8 mouse cellular contexts compared by ENCODE assay signal in genomic region chr8:122546811-122547453, GRCm38 (mm10). TPM values are rescaled to one million over a fixed set of nuclear protein-coding genes. Genes with fewer than 3 reads are reported as not detected.
DNase-seq lines count a peak whose midpoint lies in the region; ATAC-seq and TF ChIP-seq lines count a peak whose summit lies in the region.

No protein-coding gene starts in this region.

- no peaks in the 10 kb centered on the region for H3K9me3 ChIP-seq in forebrain, embryonic 12.5 days
- H3K9me3 ChIP-seq in forebrain, embryonic 16.5 days (ENCODE audit: control insufficient read depth, low read length) = no peaks in the 10 kb centered on the region
- H3K9me3 ChIP-seq in intestine, embryonic 14.5 days (ENCODE audit: control insufficient read depth, low read length) = no peaks in the 10 kb centered on the region
- no peaks in the 10 kb centered on the region for H3K9me3 ChIP-seq in liver, embryonic 13.5 days (replicated peaks)

- no peak for ATAC-seq in forebrain, embryonic 12.5 days (ENCODE audit: low FRiP score)
- ATAC-seq in forebrain, embryonic 16.5 days = no peak
- no peak for ATAC-seq in intestine, embryonic 14.5 days (replicated peaks; ENCODE audit: low FRiP score, low TSS enrichment, low read depth)
- no peak for ATAC-seq in liver, embryonic 13.5 days (ENCODE audit: low read depth)

- 0 out of 2 replicates have a peak overlapping the region, but pooled peaks have one; percentile 4 for H3K4me2 ChIP-seq in forebrain, embryonic 12.5 days
- H3K4me2 ChIP-seq in forebrain, embryonic 16.5 days (ENCODE audit: low read length) = no peak overlapping the region
- H3K4me2 ChIP-seq in intestine, embryonic 14.5 days (ENCODE audit: low read length) = peak overlapping the region; percentile 28; the same call in 1 of the 2 replicates
- H3K4me2 ChIP-seq in liver, embryonic 13.5 days = peak overlapping the region; percentile 99

- H3K4me1 ChIP-seq in forebrain, embryonic 12.5 days = peaks cover 14% of the 10 kb centered on the region
- H3K4me1 ChIP-seq in forebrain, embryonic 16.5 days (replicated peaks; ENCODE audit: control insufficient read depth, insufficient read depth, low read length) = peaks cover 20% of the 10 kb centered on the region
- peaks cover 9% of the 10 kb centered on the region for H3K4me1 ChIP-seq in embryonic fibroblast, embryonic 13.5 days (ENCODE audit: control insufficient read depth, insufficient read depth, low read length)
- H3K4me1 ChIP-seq in intestine, embryonic 14.5 days (replicated peaks; ENCODE audit: control insufficient read depth, insufficient read depth, low read length) = peaks cover 33% of the 10 kb centered on the region
- peaks cover 88% of the 10 kb centered on the region for H3K4me1 ChIP-seq in liver, embryonic 13.5 days (replicated peaks)

- H3K9ac ChIP-seq in forebrain, embryonic 12.5 days = no peak overlapping the region
- no peak overlapping the region for H3K9ac ChIP-seq in forebrain, embryonic 16.5 days (replicated peaks; ENCODE audit: low read depth, low read length)
- no peak overlapping the region for H3K9ac ChIP-seq in intestine, embryonic 14.5 days (ENCODE audit: low read length)
- peak overlapping the region; percentile 99 for H3K9ac ChIP-seq in liver, embryonic 13.5 days

- H3K27me3 ChIP-seq in forebrain, embryonic 12.5 days = peaks cover 38% of the 10 kb centered on the region
- H3K27me3 ChIP-seq in forebrain, embryonic 16.5 days (replicated peaks; ENCODE audit: control insufficient read depth, insufficient read depth, low read length) = peaks cover 19% of the 10 kb centered on the region
- no peaks in the 10 kb centered on the region for H3K27me3 ChIP-seq in intestine, embryonic 14.5 days (replicated peaks; ENCODE audit: control insufficient read depth, insufficient read depth, low read length)
- no peaks in the 10 kb centered on the region for H3K27me3 ChIP-seq in liver, embryonic 13.5 days

- 84% methylated on average over 24 of the region's 24 CpGs for WGBS in forebrain, embryonic 12.5 days
- WGBS in forebrain, embryonic 16.5 days = 78% methylated on average over 24 of the region's 24 CpGs
- WGBS in intestine, embryonic 14.5 days = 50% methylated on average over 24 of the region's 24 CpGs
- WGBS in liver, embryonic 13.5 days (ENCODE audit: insufficient replicate concordance) = 58% methylated on average over 24 of the region's 24 CpGs

- TF ChIP-seq POLR2A in embryonic fibroblast, embryonic 13.5 days (IDR thresholded peaks at IDR 0.05; ENCODE audit: low read depth, low read length) = no peak

- DNase-seq in intestine, embryonic 14.5 days (ENCODE audit: low spot score) = no peak
- no peak for DNase-seq in liver, embryonic 13.5 days
- DNase-seq in right cerebral cortex, adult 2 months (ENCODE audit: low spot score in 2 of 2) = no peak
- DNase-seq in thymus, postnatal 4 days = no peak
- no peak for DNase-seq in cerebellum, adult 11 months

- H3K36me3 ChIP-seq in forebrain, embryonic 12.5 days (replicated peaks) = no peaks in the 10 kb centered on the region
- H3K36me3 ChIP-seq in forebrain, embryonic 16.5 days (ENCODE audit: control insufficient read depth, insufficient read depth) = no peaks in the 10 kb centered on the region
- H3K36me3 ChIP-seq in intestine, embryonic 14.5 days (ENCODE audit: control insufficient read depth, insufficient read depth, low read length) = no peaks in the 10 kb centered on the region
- H3K36me3 ChIP-seq in liver, embryonic 13.5 days = peaks cover 38% of the 10 kb centered on the region

- no peak for TF ChIP-seq CTCF in embryonic fibroblast, embryonic 13.5 days (IDR thresholded peaks at IDR 0.05; ENCODE audit: borderline replicate concordance, insufficient read depth, low read length)

- no peak overlapping the region for H3K27ac ChIP-seq in forebrain, embryonic 12.5 days
- H3K27ac ChIP-seq in forebrain, embryonic 16.5 days (ENCODE audit: low read length) = no peak overlapping the region
- peak overlapping the region; percentile 79; the same call in 1 of the 2 replicates for H3K27ac ChIP-seq in embryonic fibroblast, embryonic 13.5 days (ENCODE audit: insufficient read depth, low read length)
- H3K27ac ChIP-seq in intestine, embryonic 14.5 days (ENCODE audit: low read depth) = peak overlapping the region; percentile 64; the same call in 1 of the 2 replicates
- H3K27ac ChIP-seq in liver, embryonic 13.5 days = peak overlapping the region; percentile 99

- H3K4me3 ChIP-seq in forebrain, embryonic 12.5 days (replicated peaks) = no peak overlapping the region
- H3K4me3 ChIP-seq in forebrain, embryonic 16.5 days (replicated peaks; ENCODE audit: low read length) = no peak overlapping the region
- no peak overlapping the region for H3K4me3 ChIP-seq in embryonic fibroblast, embryonic 13.5 days (ENCODE audit: insufficient read depth, low read length)
- H3K4me3 ChIP-seq in intestine, embryonic 14.5 days (ENCODE audit: low read depth, low read length) = 0 out of 2 replicates have a peak overlapping the region, but pooled peaks have one; percentile 0
- H3K4me3 ChIP-seq in liver, embryonic 13.5 days (replicated peaks) = peak overlapping the region; percentile 99

RNA-seq across cellular contexts. Expression of gene Piezo1, which starts 4.2 kb away (rescaled TPM):
- polyA plus RNA-seq in forebrain, embryonic 12.5 days (2016; fragmentation: Nextera tagmentation; extraction: Ambion mirVana) = 4.7 and 4.9 TPM in 2 replicates
- 1.9 and 3.4 TPM in 2 replicates for polyA plus RNA-seq in forebrain, embryonic 16.5 days (2015; fragmentation: Nextera tagmentation; extraction: Ambion mirVana)
- 146 and 158 TPM in 2 replicates for polyA plus RNA-seq in embryonic fibroblast, embryonic 13.5 days (2011; ENCODE audit: insufficient read length, low read depth, missing spikeins)
- polyA plus RNA-seq in intestine, embryonic 14.5 days (2014; fragmentation: Nextera tagmentation; extraction: Ambion mirVana) = 17.9 and 21.6 TPM in 2 replicates
- polyA plus RNA-seq in liver, embryonic 13.5 days (2015; fragmentation: Nextera tagmentation; extraction: Ambion mirVana) = 13.9 and 14.2 TPM in 2 replicates

RNA-seq across cellular contexts. Expression of gene Cdt1, which starts 20.9 kb away (rescaled TPM):
- polyA plus RNA-seq in forebrain, embryonic 12.5 days (2016; fragmentation: Nextera tagmentation; extraction: Ambion mirVana) = 43.7 and 46.0 TPM in 2 replicates
- polyA plus RNA-seq in forebrain, embryonic 16.5 days (2015; fragmentation: Nextera tagmentation; extraction: Ambion mirVana) = 12.0 and 13.9 TPM in 2 replicates
- polyA plus RNA-seq in embryonic fibroblast, embryonic 13.5 days (2011; ENCODE audit: insufficient read length, low read depth, missing spikeins) = 11.8 and 15.9 TPM in 2 replicates
- polyA plus RNA-seq in intestine, embryonic 14.5 days (2014; fragmentation: Nextera tagmentation; extraction: Ambion mirVana) = 43.8 and 49.3 TPM in 2 replicates
- 60.6 and 64.3 TPM in 2 replicates for polyA plus RNA-seq in liver, embryonic 13.5 days (2015; fragmentation: Nextera tagmentation; extraction: Ambion mirVana)

RNA-seq across cellular contexts. Expression of gene Aprt, which starts 29.8 kb away (rescaled TPM):
- polyA plus RNA-seq in forebrain, embryonic 12.5 days (2016; fragmentation: Nextera tagmentation; extraction: Ambion mirVana) = 170 and 188 TPM in 2 replicates
- polyA plus RNA-seq in forebrain, embryonic 16.5 days (2015; fragmentation: Nextera tagmentation; extraction: Ambion mirVana) = 184 and 204 TPM in 2 replicates
- polyA plus RNA-seq in embryonic fibroblast, embryonic 13.5 days (2011; ENCODE audit: insufficient read length, low read depth, missing spikeins) = 140 and 214 TPM in 2 replicates
- polyA plus RNA-seq in intestine, embryonic 14.5 days (2014; fragmentation: Nextera tagmentation; extraction: Ambion mirVana) = 580 and 583 TPM in 2 replicates
- polyA plus RNA-seq in liver, embryonic 13.5 days (2015; fragmentation: Nextera tagmentation; extraction: Ambion mirVana) = 198 and 218 TPM in 2 replicates

Comparison
In these comparisons a context has a peak if more than half of its experiments do, and no peak if none do; other contexts are left out.
1. H3K27ac ChIP-seq: peak in embryonic fibroblast, embryonic 13.5 days (single experiment), intestine, embryonic 14.5 days (single experiment) and liver, embryonic 13.5 days (single experiment); none in forebrain, embryonic 12.5 days (single experiment) and forebrain, embryonic 16.5 days (single experiment).
2. H3K4me3 ChIP-seq: peak in intestine, embryonic 14.5 days (single experiment) and liver, embryonic 13.5 days (single experiment); none in forebrain, embryonic 12.5 days (single experiment), forebrain, embryonic 16.5 days (single experiment) and embryonic fibroblast, embryonic 13.5 days (single experiment).